Mouse (Mus musculus) forebrain, postnatal 0 days (tissue): ENCODE data around the gene 2900011O08Rik. TPM values are rescaled to one million over a fixed set of nuclear protein-coding genes. Genes with fewer than 3 reads are reported as not detected.
A peak's percentile ranks its signal among the peaks of the same experiment; 100 is the strongest.
"Not testable (repeated sequence)": the region's sequence is repeated elsewhere in the genome, so short reads cannot be mapped to it uniquely, and the experiment has no call there.

Experiments used
- ATAC-seq: fragments of 200-750 bp; cut with Nextera tagmentation; 2 replicates; pipeline ENCODE4 v1.8.0; 2017; ENCODE audit warnings: mild to moderate bottlenecking, moderate library complexity
- DNase-seq: peaks from one replicate; pipeline ENCODE4 v3.0.0-alpha.2; 2015
- H3K27ac ChIP-seq: fragments of 300-500 bp; sonication (generic); 2 replicates; pipeline ENCODE4 v1.5.1; 2014; ENCODE audit warnings: low read depth, mild to moderate bottlenecking, antibody characterized with exemption, low read length, moderate library complexity, mixed read lengths
- H3K27me3 ChIP-seq: fragments of 300-500 bp; sonication (generic); 2 replicates; pipeline ENCODE4 v1.6.1; 2014; ENCODE audit warnings: mild to moderate bottlenecking, low read length, mixed read lengths; ENCODE audit not compliant: insufficient read depth
- H3K36me3 ChIP-seq: fragments of 300-500 bp; sonication (generic); 2 replicates; pipeline ENCODE4 v1.6.1; 2014; ENCODE audit warnings: mild to moderate bottlenecking, moderate library complexity; ENCODE audit not compliant: insufficient read depth
- H3K4me1 ChIP-seq: fragments of 300-500 bp; sonication (generic); 2 replicates; pipeline ENCODE4 v1.6.1; 2014; ENCODE audit warnings: antibody characterized with exemption; ENCODE audit not compliant: insufficient read depth
- H3K4me2 ChIP-seq: fragments of 300-500 bp; sonication (generic); 2 replicates; pipeline ENCODE4 v1.6.1; 2014; ENCODE audit warnings: low read depth, mild to moderate bottlenecking, moderate library complexity
- H3K4me3 ChIP-seq: fragments of 300-500 bp; sonication (generic); 2 replicates; pipeline ENCODE4 v1.5.1; 2014; ENCODE audit warnings: low read depth, low read length, mixed read lengths
- H3K9ac ChIP-seq: fragments of 300-500 bp; sonication (generic); 2 replicates; pipeline ENCODE4 v1.6.1; 2014; ENCODE audit warnings: mild to moderate bottlenecking
- H3K9me3 ChIP-seq: fragments of 300-500 bp; sonication (generic); 2 replicates; pipeline ENCODE4 v1.6.1; 2016; ENCODE audit warnings: low read length
- CTCF ChIP-seq: sonication (generic); IDR thresholded peaks from 2 replicates; pipeline ENCODE4 v1.5.1; 2016; ENCODE audit warnings: antibody characterized with exemption, control low read depth, low read depth
- WGBS: fragments of 180-500 bp; shearing (Covaris S2); extraction: QIAGEN DNeasy Blood & Tissue Kit; methylation state at CpG from one replicate; pipeline ENCODE4 v1.1.7; 2014; 5-methylcytosine and 5-hydroxymethylcytosine counted together
- polyA plus RNA-seq: library from polyadenylated mRNA; unstranded; fragments of >200 nt; fragmentation: Nextera tagmentation; extraction: Ambion mirVana; gene quantifications from 2 replicates; pipeline ENCODE4 v1.2.1, GENCODE M21; 2015
- total RNA-seq: library from RNA; depleted of rRNA; stranded (reverse); fragments of >200 nt; gene quantifications from 2 replicates; pipeline ENCODE4 v1.2.3, GENCODE M21; 2014

The 2900011O08Rik gene
- total and polyA plus RNA-seq, 2 experiments from 2014 or later, result 165 to 213 TPM

- H3K9me3 ChIP-seq, result no peaks in the 10 kb centered on the region
- TF ChIP-seq CTCF, result no peak
- no peak overlapping the region for H3K27ac ChIP-seq
- H3K9ac ChIP-seq, result no peak overlapping the region
- H3K4me2 ChIP-seq, result no peak overlapping the region
- ATAC-seq (no peak), DNase-seq (no peak)
- 86% methylated on average over 5 of the region's 5 CpGs for WGBS
- H3K4me1 ChIP-seq, result no peaks in the 10 kb centered on the region
- H3K4me3 ChIP-seq, result no peak overlapping the region
- no peaks in the 10 kb centered on the region for H3K36me3 ChIP-seq
- no peaks in the 10 kb centered on the region for H3K27me3 ChIP-seq
Measured at GRCm38 (mm10) chr16:14059869-14060268, 73.5 kb downstream of the 2900011O08Rik start.

GRCm38 (mm10) chr16:14066571-14066970 is 80.2 kb downstream of the 2900011O08Rik start:
- not testable (repeated sequence) for H3K27me3 ChIP-seq, H3K4me1 ChIP-seq, DNase-seq, H3K9ac ChIP-seq, H3K4me2 ChIP-seq, H3K36me3 ChIP-seq, H3K4me3 ChIP-seq, ATAC-seq, H3K9me3 ChIP-seq, H3K27ac ChIP-seq
- 63% methylated on average over 4 of the region's 4 CpGs for WGBS

- H3K4me3 ChIP-seq, H3K27ac ChIP-seq, H3K27me3 ChIP-seq, H3K9me3 ChIP-seq, H3K4me2 ChIP-seq, ATAC-seq, H3K9ac ChIP-seq, DNase-seq, H3K4me1 ChIP-seq, H3K36me3 ChIP-seq: not testable (repeated sequence)
- 86% methylated on average over 2 of the region's 2 CpGs for WGBS
Measured at GRCm38 (mm10) chr16:14068701-14069100, 82.3 kb downstream of the 2900011O08Rik start.

- Histone ChIP-seq H3K9me3 (no peaks in the 10 kb centered on the region), H3K9ac (no peak overlapping the region), H3K36me3 (peaks cover 5% of the 10 kb centered on the region; the same call in 1 of the 2 replicates), H3K27ac (no peak overlapping the region), H3K4me1 (no peaks in the 10 kb centered on the region), H3K4me2 (no peak overlapping the region), H3K4me3 (no peak overlapping the region), H3K27me3 (no peaks in the 10 kb centered on the region)
- ATAC-seq (peak; percentile 60; the same call in 1 of the 2 replicates), DNase-seq (peak; percentile 8)
- TF ChIP-seq CTCF, result no peak
- 60% methylated on average over 5 of the region's 5 CpGs for WGBS
Measured at GRCm38 (mm10) chr16:14070471-14071169, 84.2 kb downstream of the 2900011O08Rik start.

GRCm38 (mm10) chr16:14082925-14083324 is 96.5 kb downstream of the 2900011O08Rik start:
- no peaks in the 10 kb centered on the region for H3K27me3 ChIP-seq
- H3K9ac ChIP-seq, result no peak overlapping the region
- ATAC-seq (no peak), DNase-seq (no peak)
- H3K4me3 ChIP-seq, result no peak overlapping the region
- H3K27ac ChIP-seq, result no peak overlapping the region
- no peaks in the 10 kb centered on the region for H3K4me1 ChIP-seq
- TF ChIP-seq CTCF, result no peak
- WGBS, result 86% methylated on average over 2 of the region's 2 CpGs
- H3K36me3 ChIP-seq, result no peaks in the 10 kb centered on the region
- H3K4me2 ChIP-seq, result no peak overlapping the region
- no peaks in the 10 kb centered on the region for H3K9me3 ChIP-seq

- Histone ChIP-seq H3K27ac (no peak overlapping the region), H3K4me2 (no peak overlapping the region), H3K9me3 (no peaks in the 10 kb centered on the region), H3K27me3 (no peaks in the 10 kb centered on the region), H3K36me3 (peaks cover 18% of the 10 kb centered on the region), H3K4me3 (no peak overlapping the region), H3K9ac (no peak overlapping the region), H3K4me1 (no peaks in the 10 kb centered on the region)
- no peak for TF ChIP-seq CTCF
- DNase-seq, result no peak
- no peak for ATAC-seq
- WGBS, result 78% methylated on average over 3 of the region's 3 CpGs
Measured at GRCm38 (mm10) chr16:14088249-14088648, 101.8 kb downstream of the 2900011O08Rik start.

GRCm38 (mm10) chr16:14089296-14089695 is 102.9 kb downstream of the 2900011O08Rik start:
- H3K4me2 ChIP-seq, result no peak overlapping the region
- H3K36me3 ChIP-seq, result peaks cover 26% of the 10 kb centered on the region
- no peak overlapping the region for H3K9ac ChIP-seq
- DNase-seq, result no peak
- no peaks in the 10 kb centered on the region for H3K27me3 ChIP-seq
- no peak overlapping the region for H3K4me3 ChIP-seq
- no peaks in the 10 kb centered on the region for H3K9me3 ChIP-seq
- WGBS, result 90% methylated on average over 3 of the region's 3 CpGs
- TF ChIP-seq CTCF, result no peak
- H3K4me1 ChIP-seq, result no peaks in the 10 kb centered on the region
- no peak overlapping the region for H3K27ac ChIP-seq
- ATAC-seq, result no peak
